Mouse (Mus musculus) myocyte (in vitro differentiated cells): ENCODE results near the gene Slc35e3. TPM values are rescaled to one million over a fixed set of nuclear protein-coding genes. Genes with fewer than 3 reads are reported as not detected.
"Not testable (repeated sequence)": the region's sequence is repeated elsewhere in the genome, so short reads cannot be mapped to it uniquely, and the experiment has no call there.

Experiments
- H3K27me3 ChIP-seq: one replicate; pipeline ENCODE4 v1.6.1; 2011; ENCODE audit not compliant: control insufficient read depth, insufficient read depth, insufficient read length
- H3K36me3 ChIP-seq: one replicate; pipeline ENCODE4 v1.6.1; 2011; ENCODE audit not compliant: control insufficient read depth, insufficient read depth
- H3K4me2 ChIP-seq: one replicate; pipeline ENCODE4 v1.6.1; 2011; ENCODE audit warnings: low read depth, control low read depth
- H3K4me3 ChIP-seq: one replicate; pipeline ENCODE4 v1.5.1; 2011; ENCODE audit warnings: mild to moderate bottlenecking, control low read depth, moderate library complexity
- H3K79me2 ChIP-seq: one replicate; pipeline ENCODE4 v1.6.1; 2011; ENCODE audit not compliant: control insufficient read depth, insufficient read depth
- H3ac ChIP-seq: one replicate; pipeline ENCODE4 v1.6.1; 2011; ENCODE audit not compliant: control insufficient read depth, insufficient read length
- CEBPB ChIP-seq: IDR thresholded peaks from 2 replicates; pipeline ENCODE4 v1.6.1; 2011; ENCODE audit warnings: mild to moderate bottlenecking, moderate library complexity; ENCODE audit not compliant: poor library complexity, insufficient read depth, severe bottlenecking
- MAX ChIP-seq: IDR thresholded peaks from one replicate; pipeline ENCODE4 v1.6.1; 2011; ENCODE audit warnings: low read depth, mild to moderate bottlenecking, control low read depth
- MYOD1 ChIP-seq, 3 experiments: IDR thresholded peaks; one replicate each; pipeline ENCODE4 v1.6.1; 2011; ENCODE audit warnings: control low read depth in 2 of 3, low read depth in 2 of 3, mild to moderate bottlenecking in 2 of 3, moderate library complexity in 1 of 3; ENCODE audit not compliant: insufficient read length in 2 of 3, control insufficient read depth in 1 of 3
- MYOG ChIP-seq, 3 experiments: IDR thresholded peaks; one replicate each; pipeline ENCODE4 v1.6.1; 2011; ENCODE audit warnings: control low read depth in 2 of 3, low read depth in 2 of 3, mild to moderate bottlenecking in 2 of 3; ENCODE audit not compliant: insufficient read length in 2 of 3, control insufficient read depth in 1 of 3, insufficient read depth in 1 of 3
- POLR2A ChIP-seq: IDR thresholded peaks from one replicate; pipeline ENCODE4 v1.6.1; 2011; ENCODE audit warnings: low read depth, mild to moderate bottlenecking, control low read depth, moderate library complexity; ENCODE audit not compliant: insufficient read length
- POLR2AphosphoS2 ChIP-seq: IDR thresholded peaks from one replicate; pipeline ENCODE4 v1.6.1; 2011; ENCODE audit warnings: low read depth, control low read depth; ENCODE audit not compliant: insufficient read length
- REST ChIP-seq: IDR thresholded peaks from one replicate; pipeline ENCODE4 v1.6.1; 2011; ENCODE audit warnings: mild to moderate bottlenecking, control low read depth, moderate library complexity; ENCODE audit not compliant: insufficient read depth, insufficient read length
- SRF ChIP-seq: IDR thresholded peaks from one replicate; pipeline ENCODE4 v1.6.1; 2011; ENCODE audit warnings: low read depth; ENCODE audit not compliant: control insufficient read depth, insufficient read length
- TCF12 ChIP-seq: IDR thresholded peaks from one replicate; pipeline ENCODE4 v1.6.1; 2011; ENCODE audit warnings: mild to moderate bottlenecking, control low read depth; ENCODE audit not compliant: poor library complexity, insufficient read depth, severe bottlenecking
- TCF3 ChIP-seq: IDR thresholded peaks from one replicate; pipeline ENCODE4 v1.6.1; 2011; ENCODE audit warnings: low read depth, control low read depth; ENCODE audit not compliant: insufficient read length
- USF1 ChIP-seq: IDR thresholded peaks from one replicate; pipeline ENCODE4 v1.6.1; 2011; ENCODE audit warnings: low read depth, mild to moderate bottlenecking, control low read depth, moderate library complexity
- polyA plus RNA-seq: library from polyadenylated mRNA; unstranded; fragments of >200 nt; fragmentation: generic; extraction: Trizol; gene quantifications from one replicate; pipeline ENCODE4 v1.2.1, GENCODE M21; 2012; ENCODE audit warnings: missing spikeins

The Slc35e3 gene
- polyA plus RNA-seq, 1 experiment, result 9.2 TPM

DNA sequence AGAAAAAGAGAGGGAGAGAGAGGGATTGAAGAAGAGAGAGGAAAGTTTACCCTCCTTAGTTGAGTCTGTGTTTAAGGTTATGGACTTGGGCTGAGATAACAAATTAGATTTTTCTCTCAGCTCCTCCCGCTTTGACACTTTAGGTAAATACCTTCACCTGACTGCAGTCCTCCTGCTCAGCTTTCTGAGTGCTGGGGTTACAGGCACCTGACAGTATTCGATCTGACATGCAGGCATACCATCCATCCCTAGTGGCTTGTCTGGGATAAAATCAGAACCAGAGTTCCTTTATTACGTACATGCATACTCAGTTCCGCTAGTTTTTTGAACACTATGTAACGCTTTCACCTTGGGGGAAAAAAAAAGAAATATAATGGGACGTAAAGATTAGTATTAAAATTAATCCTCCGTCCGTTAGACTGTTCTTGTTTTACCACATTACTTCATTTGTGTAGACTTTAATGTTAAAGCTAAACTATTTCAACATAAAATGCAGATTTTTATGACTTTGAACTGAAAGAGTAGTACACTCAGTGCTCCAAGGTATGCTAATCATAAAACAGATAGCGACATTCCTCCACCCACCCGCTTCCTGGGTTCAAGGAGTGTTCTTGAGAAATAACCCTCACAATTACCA is 3.0 kb upstream of the Slc35e3 start:
- H3K36me3 ChIP-seq, result peaks cover 30% of the 10 kb centered on the region
- H3K4me3 ChIP-seq, result no peak overlapping the region
- no peak overlapping the region for H3ac ChIP-seq
- no peaks in the 10 kb centered on the region for H3K27me3 ChIP-seq
- H3K79me2 ChIP-seq, result peaks cover 10% of the 10 kb centered on the region
- no peak for TF ChIP-seq MYOG (IDR thresholded peaks at IDR 0.05; ENCODE audit: control insufficient read depth in 1 of 3, insufficient read depth in 1 of 3, insufficient read length in 2 of 3, low read depth in 2 of 3)
- TF ChIP-seq MYOD1 (IDR thresholded peaks at IDR 0.05; ENCODE audit: control insufficient read depth in 1 of 3, insufficient read length in 2 of 3, low read depth in 2 of 3), result no peak
- TF ChIP-seq POLR2AphosphoS2, result no peak
- TF ChIP-seq CEBPB, result no peak
- TF ChIP-seq POLR2A, result no peak
- no peak for TF ChIP-seq MAX
- no peak overlapping the region for H3K4me2 ChIP-seq

DNA sequence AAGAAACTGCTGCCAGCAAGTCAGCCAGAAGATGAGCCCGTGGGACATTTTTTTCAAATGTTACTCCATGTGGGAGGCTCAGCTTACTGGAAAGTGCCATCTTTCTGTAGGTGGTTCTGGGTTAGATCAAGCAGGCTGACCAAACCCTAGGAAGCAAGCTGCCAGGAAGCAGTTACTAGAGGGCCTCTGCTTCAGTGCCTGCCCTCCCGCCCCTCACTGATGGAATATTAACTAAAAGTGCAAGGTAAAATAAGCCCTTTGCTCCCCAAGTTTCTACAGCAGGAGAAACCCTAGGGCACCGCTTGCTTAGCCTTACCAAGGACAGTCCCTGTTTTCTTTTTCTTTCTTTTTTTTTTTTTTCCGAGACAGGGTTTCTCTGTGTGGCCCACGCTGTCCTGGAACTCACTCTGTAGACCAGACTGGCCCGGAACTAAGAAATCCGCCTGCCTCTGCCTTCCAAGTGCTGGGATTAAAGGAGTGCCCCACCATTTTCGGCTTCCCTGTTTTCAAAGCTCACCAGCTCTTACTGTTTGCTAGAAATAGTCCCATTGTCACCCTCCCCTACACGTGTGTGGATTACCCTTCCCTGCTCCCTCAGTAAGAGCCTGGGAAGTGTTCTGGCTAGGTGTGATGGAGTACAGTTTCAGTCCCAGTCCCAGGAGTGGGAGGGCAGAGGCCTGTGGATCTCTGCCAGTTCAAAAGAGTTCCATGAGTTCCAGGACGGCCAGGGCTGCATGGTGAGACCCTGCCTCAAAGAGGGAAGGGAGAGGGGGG is 2.3 kb upstream of the Slc35e3 start:
- Histone ChIP-seq H3K4me3 (no peak overlapping the region), H3K27me3 (no peaks in the 10 kb centered on the region), H3K79me2 (peaks cover 10% of the 10 kb centered on the region), H3K36me3 (peaks cover 30% of the 10 kb centered on the region), H3ac (no peak overlapping the region), H3K4me2 (no peak overlapping the region)
- TF ChIP-seq REST, result no peak
- TF ChIP-seq SRF, result no peak
- TF ChIP-seq USF1, result no peak

DNA sequence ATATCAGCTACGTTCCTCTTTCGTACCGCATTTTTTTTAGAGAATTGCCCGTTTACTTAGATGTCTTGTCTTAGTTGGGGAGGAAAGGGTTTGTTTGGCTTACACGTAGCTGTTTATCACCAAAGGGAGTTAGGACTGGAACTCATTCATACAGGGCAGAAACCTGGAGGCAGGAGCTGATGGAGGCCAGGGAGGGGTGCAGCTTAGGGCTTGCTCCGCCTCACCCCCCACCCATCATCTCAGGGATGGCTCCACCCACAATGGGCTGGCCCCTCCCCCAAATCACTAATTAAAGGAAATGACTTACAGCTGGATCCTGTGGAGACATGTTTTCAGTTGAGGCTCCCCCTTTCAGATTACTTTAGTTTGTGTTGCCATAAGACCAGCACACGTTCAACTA is 1.5 kb upstream of the Slc35e3 start:
- no peak for TF ChIP-seq POLR2A
- no peak for TF ChIP-seq MYOG (IDR thresholded peaks at IDR 0.05; ENCODE audit: control insufficient read depth in 1 of 3, insufficient read depth in 1 of 3, insufficient read length in 2 of 3, low read depth in 2 of 3)
- no peak for TF ChIP-seq TCF3
- TF ChIP-seq MAX, result no peak
- TF ChIP-seq REST, result no peak
- no peak for TF ChIP-seq TCF12
- TF ChIP-seq POLR2AphosphoS2, result no peak
- no peak for TF ChIP-seq MYOD1 (IDR thresholded peaks at IDR 0.05; ENCODE audit: control insufficient read depth in 1 of 3, insufficient read length in 2 of 3, low read depth in 2 of 3)
- no peak for TF ChIP-seq SRF
- peaks cover 24% of the 10 kb centered on the region for H3K36me3 ChIP-seq

DNA sequence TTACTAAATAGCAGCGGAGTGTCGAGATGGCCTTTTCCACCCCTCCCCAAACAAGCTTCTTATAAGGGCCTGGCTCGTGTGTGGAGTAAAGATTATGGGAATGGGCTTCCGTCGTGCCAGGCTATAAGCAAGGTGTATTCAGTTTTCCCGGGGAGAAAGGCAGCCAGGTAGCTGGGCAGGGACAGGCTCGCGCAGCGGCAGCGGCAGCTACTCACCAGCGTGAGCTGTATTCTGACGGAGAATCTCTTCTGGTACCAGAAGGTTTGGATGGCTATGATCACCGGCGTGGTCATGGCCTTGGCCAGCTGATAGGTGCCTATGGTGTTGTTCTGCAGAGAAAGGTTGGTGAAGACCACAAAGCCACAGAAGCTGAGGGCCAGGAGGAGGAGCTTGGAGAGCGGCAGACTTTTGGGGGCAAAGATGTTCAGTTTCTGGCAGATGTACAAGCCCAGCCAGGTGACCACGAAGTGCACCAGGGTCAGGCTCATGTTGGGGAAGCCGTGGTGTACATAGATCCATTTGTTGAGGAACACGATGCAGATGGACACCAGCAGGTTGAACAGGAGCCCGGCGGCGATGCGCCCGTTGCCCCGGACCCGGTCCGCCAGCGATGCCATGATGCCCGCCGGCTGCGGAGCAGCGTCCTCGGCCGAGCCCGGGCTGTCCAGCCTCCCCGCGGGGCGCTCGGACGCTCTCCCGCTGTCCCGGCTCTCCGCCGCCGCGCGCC is 432 bp downstream of the Slc35e3 start:
- not testable (repeated sequence) for H3K79me2 ChIP-seq, H3K27me3 ChIP-seq, H3ac ChIP-seq
- peaks cover 10% of the 10 kb centered on the region for H3K36me3 ChIP-seq
- peak overlapping the region; percentile 81 for H3K4me2 ChIP-seq
- peak overlapping the region; percentile 30 for H3K4me3 ChIP-seq

More for the DNA sequence above, 1.5 kb upstream of the Slc35e3 start:
- no peak overlapping the region for H3K4me2 ChIP-seq
- H3K79me2 ChIP-seq, result peaks cover 10% of the 10 kb centered on the region
- H3K4me3 ChIP-seq, result no peak overlapping the region
- no peak overlapping the region for H3ac ChIP-seq
- H3K27me3 ChIP-seq, result no peaks in the 10 kb centered on the region

DNA sequence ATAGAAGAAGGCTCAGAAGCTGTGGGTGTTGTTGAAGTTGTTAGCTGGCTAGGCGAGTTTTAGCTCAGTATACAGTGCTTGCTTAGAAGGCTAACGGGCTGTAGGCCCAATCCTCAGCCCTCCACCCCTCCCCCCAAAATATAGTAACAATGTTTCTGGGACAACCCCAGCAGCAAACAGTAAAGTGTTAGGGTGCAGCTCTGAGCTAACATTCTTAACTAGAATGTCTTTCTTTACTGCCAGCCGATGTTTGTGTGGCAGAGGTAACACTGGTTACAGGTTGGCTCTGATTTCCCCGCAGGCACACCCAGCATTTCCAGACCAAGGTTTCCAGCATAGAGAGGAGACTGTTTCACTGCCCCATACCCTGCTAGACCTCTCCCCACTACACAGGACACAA is 2.2 kb downstream of the Slc35e3 start:
- Histone ChIP-seq H3K4me3 (no peak overlapping the region), H3K36me3 (peaks cover 6% of the 10 kb centered on the region), H3ac (no peak overlapping the region), H3K4me2 (no peak overlapping the region), H3K27me3 (no peaks in the 10 kb centered on the region), H3K79me2 (peaks cover 10% of the 10 kb centered on the region)
- TF ChIP-seq SRF (no peak), MAX (no peak), MYOD1 (IDR thresholded peaks at IDR 0.05; ENCODE audit: control insufficient read depth in 1 of 3, insufficient read length in 2 of 3, low read depth in 2 of 3) (no peak), REST (no peak), TCF12 (no peak)
